Mouse (Mus musculus): ENCODE measurements around the gene Cplx3.

Cplx3 gene

DNA sequence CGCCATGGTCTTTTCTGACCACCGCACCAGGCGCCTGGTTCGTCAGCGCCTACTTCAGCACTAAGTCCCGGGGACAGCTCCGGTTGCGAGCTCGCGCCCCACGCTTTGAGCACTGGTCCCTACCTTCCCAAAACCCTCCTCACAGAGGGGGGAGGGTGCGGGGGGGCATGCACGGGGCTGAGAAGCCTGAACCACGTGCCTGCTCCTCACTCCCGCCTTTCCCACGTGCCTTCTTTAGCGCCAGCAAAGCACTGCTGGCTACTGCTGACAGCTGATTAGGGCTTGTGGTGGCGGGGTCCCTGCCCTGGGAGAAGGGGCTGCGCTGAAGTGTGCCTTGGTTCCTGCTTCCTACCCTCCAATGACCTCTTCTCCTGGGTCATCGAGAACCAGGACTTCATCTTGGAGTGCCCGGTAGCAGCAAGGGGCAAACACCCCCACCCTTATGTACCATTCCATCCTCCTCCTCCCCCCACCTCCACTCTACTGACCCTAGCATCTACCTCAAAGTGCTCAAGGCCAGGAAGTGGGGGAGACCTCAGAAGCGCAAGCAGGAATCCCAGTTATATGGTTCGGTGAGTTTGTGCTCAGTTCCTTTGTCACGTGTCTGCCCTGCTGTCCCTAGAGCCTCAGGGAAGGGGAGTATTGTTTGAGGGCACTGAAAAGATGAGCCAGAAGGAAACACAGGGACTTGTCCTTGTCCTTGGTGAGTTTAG is at the start of gene Cplx3:
Gene Cplx3, minus strand, starts transcription at position 143 of the 713 bp plus-strand sequence.
- DNase-seq (ENCODE audit: low spot score) = no peak

DNA sequence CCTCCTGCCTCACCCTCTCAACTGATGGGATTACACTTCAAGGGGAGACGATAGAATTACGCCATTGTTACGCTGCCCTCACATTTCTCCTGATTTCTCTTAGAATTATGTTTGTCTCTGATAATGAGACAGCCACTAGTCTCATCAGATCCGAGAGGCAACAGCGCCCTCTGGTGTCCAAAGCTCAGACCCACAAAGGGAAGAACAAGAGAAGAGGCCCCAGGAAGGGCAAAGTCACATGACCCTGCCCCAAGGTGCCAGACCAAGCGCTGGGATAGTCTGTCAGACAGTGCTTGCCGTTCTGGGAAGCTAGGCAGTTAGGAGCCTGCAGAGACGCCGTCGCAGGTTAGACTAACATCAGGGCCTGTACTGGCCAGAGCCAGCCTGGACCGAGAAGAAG is 49.7 kb upstream of the Cplx3 start:
- peak; percentile 97 for DNase-seq (ENCODE audit: low spot score)

DNA sequence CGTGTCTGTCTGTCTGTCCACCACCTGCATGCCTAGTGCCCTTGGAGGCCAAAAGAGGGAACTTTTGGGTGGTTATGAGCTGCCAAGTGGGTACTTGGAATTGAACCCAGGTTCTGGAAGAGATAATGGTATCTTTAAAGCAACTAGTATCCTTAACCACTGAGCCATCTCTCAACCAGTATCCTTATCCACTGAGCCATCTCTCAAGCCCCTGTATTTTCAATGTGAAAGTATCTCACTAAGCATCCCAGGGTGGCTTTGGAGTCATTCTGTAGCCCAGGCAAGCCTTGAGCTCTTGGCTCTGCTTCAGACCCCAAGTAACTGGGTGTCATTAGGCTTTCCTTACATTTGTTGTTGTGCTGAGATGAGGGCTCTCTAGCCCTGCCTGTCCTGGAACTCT is 48.9 kb upstream of the Cplx3 start:
- no peak for DNase-seq (ENCODE audit: low spot score)

DNA sequence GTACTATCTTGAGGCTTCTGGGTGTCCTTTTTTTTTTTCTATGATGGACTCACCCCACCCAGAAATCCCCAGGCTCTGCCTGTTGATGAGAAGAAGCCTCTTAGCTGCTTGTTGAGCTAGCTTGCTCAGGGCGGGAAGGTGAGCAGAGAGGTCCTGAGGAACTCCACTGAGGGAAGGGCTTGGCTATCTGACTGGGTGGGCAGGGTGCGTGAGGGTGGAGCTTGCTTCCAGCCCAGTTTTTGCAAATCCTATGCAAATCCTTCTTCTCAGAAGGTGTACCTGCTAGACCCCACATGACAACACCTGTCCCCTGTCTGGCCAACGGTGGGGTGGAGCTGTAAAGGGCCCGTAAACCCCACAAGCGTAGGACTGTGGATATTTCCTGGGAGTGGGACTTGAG is 47.2 kb upstream of the Cplx3 start, which contains the start of gene Csk:
Gene Csk, minus strand, starts transcription at position 349 of the 400 bp plus-strand sequence.
- no peak for DNase-seq (ENCODE audit: low spot score)

DNA sequence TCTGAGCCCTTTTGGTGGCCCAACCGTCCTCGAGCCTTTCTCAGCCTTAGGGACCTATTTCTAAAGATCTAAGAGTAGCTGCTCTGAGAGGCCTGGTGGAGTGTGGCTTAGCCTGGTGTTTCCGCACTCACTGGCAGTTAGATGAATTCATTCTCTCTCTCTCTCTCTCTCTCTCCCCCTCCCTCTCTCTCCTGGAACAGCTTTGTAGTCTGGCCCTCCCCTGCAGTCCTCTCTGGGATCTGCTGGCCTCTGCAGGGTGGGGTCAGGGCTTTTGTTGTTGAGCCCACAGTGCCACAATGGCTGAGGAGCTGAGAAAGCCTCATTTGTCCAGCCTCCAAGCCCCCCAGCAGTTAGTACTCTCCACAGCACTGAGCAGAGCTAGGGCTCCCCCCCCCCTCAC is 46.8 kb upstream of the Cplx3 start:
- no peak for DNase-seq (ENCODE audit: low spot score)

DNA sequence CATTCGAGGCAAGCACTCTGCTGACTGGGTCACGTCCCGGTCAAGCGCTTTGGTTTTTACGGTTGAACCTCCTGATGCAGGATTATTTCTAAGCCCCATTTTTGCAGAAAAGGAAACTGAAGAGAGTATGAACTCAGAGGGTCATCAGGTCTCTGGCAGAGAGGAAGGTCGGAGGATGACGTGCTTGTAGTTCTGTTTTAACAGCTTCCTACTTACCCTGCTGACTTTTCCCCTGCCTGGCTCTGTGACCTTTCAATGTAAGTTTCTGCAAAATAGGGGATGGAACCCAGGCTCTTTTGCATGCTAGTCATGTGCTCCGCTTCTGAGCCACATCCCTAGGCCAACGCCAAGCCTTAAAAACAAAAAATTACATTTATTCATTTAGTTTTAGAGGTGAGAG is 46.3 kb upstream of the Cplx3 start:
- no peak for DNase-seq (ENCODE audit: low spot score)

DNA sequence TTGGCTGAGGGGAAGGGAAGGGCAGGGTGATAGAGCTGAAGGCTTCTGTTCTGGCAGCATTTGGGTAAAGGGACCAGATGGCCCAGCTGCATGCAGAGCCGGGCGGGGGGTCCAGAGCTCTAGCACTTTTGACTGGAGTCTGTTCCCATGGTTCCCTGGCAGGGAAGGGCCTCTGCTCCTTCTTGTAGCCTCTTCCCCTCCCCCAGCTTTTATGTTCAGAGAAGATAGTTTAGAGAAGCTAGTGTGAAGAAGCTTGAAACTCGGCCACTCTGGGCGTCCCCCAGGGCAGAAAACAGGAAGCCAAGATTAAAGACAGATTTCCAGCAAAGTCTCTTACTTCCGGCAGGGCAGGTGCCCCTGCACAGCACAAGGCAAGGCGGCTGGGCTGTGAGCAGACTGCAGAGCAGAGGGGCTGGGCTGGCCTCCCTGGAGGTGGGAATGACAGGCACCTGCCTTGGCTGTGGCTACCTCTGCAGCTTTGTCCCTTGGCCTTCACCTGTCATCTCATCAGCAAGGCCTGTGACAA is 44.8 kb upstream of the Cplx3 start:
- no peak for DNase-seq (ENCODE audit: low spot score)

DNA sequence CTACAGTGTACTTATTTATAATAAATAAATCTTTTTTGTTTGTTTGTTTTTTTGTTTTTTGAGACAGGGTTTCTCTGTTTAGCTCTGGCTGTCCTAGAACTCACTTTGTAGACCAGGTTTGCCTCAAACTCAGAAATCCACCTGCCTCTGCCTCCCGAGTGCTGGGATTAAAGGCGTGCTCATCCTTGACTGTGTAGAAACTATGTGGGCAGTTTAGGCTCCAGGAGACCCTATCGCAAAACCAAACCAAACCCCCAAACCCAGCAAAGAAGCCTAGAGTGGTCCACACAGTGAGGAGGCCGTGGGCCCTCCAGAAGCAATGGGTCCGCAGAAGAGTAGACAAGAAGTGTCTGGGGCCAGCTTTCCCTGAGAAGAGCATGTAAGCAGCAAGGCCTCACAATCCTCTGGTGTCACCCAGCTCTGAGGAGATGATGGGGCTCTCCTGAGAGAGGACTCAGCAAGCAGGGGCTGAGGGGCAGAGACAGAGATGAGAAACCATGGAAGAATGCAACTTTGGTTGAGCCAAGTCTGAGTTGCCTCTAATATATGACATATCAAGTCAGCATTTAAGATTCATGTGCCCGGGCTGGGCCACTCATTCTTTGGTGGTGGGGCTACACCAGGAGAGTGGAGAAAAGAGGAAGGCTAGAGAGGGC is 44.2 kb upstream of the Cplx3 start:
- no peak for DNase-seq (ENCODE audit: low spot score)

DNA sequence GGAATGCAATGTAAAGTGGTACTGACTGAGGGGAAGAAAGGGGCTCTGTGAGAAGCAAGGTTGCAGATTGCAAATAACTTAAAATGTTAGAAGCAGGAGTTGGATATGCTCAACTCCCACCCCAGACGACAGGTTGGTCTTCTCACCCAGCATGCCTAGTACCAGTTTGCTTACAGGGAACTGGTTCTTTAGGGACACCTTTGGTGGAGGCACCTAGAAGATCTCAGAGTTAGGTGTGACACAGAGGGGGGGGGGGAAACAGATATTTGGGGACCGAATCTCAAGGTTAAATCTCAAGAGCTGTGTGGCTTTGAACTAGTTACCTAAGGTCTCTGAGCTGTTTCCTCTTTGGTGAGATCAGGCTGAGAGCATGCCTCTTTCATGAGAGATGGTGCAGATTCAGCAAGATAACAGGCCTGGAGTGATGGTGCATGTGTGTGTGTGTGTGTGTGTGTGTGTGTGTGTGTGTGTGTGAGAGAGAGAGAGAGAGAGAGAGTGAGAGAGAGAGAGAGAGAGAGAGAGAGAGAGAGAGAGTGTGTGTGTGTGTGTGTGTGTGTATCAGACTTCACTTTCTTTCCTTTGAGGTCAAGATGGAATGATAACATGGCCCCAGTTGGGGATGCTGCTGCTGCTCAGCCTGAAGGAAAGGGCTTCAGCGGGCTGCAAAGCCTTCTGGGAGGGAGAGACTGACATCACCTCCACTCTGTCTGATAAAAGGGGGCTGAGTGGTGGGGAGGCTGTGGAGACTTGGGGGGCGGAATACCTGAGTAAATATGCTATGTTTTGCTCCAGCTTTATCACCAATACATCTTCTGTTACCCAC is 41.4 kb upstream of the Cplx3 start:
- DNase-seq (ENCODE audit: low spot score) = no peak

DNA sequence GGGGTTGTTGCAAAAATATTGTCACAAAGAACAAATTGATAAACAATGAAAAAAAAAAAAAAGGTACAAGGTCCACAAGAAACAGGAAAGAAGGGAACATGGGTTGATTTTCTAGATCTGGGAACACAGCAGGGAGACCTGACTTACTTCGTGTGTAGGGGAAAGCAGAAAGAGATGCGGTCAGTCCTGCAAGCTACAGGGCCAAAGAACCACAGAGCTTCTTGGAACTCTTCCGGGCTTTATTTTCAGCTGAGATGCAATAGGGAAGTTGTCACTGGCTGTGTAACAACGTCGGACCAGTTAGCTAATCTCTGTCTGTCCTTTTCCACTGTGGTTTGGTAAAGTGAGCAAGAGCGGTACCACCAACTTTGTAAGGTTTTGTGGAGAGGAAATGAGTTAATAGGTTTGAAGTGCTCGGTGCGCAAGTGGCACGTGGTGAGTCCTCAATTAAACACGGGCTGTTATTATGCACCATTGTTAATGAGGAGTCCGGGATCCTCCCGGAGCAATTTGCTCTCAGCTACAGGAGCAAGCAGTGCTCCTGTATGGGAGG is 40.5 kb upstream of the Cplx3 start:
- DNase-seq (ENCODE audit: low spot score) = no peak

DNA sequence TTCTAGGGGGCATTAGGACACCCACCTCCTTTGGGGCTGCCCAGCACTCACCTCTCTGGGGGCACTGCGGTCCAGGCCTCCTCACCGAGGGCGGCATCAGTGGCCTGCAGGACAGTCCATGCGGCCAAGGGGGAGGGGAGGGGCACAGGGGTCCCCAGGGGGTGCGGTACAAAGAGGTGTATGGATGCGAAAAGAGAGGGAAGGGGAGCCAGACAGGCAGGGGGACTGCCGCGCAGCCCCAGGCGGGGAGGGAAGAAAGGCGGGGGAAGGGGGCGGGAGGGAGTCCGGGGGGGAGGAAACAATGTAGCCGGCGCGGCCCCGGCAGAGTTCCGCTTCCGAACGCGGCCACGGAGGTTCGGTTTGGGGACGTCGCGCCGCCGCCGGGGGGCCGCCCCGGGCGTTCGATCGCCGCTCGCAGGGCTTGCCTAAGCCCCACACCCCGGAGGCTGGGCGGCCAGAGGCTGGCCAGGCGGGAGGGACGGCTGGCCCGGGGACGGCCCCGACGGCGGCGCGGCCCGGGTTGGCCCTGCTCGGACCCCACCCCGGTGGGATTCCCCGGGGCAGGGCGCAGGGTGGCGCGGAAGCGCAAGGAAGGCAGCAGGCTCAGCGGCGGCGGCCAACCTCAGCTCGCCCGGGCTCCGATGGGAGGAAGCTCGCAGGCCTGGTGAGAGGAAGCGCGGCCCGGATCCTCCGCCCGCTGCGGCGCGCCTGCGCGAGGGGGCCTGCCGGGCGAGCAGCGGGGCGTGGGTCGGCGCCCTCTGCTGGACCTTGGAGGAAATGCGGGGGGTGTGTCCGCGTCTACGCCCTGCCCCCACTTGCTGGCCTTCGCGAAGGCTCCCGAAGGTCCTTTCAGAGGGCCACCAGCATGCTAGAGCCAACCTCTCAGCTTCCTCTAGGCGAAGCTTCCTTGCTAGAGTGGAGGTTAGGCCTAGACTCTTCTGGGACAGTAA is 39.1 kb upstream of the Cplx3 start:
- DNase-seq (ENCODE audit: low spot score) = peak; percentile 84

DNA sequence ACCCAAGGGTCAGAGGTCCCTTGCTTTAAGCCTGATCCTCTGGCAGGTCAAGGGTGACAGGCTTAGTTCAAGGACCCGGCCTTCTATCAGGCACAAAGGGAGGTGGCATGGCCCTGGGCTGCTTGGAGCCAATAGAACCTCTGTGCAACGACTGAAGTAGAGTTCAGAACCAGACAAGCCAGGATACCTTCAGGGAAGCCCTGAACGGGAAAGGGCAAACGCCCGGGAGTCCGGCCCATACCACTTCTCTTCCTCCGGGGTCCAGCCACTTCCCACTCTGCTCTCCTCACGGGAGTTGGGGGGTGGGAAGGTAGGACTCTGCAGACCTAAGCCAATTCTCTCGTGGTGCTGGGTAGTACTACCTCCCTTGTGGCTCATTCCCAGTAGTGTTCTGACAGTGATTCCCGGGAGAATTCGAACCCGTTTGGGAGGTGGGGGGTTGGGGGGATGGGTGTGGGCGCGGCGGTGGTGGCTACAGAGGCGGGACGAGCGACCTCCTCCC is 38.4 kb upstream of the Cplx3 start:
- peak; percentile 34 for DNase-seq (ENCODE audit: low spot score)

DNA sequence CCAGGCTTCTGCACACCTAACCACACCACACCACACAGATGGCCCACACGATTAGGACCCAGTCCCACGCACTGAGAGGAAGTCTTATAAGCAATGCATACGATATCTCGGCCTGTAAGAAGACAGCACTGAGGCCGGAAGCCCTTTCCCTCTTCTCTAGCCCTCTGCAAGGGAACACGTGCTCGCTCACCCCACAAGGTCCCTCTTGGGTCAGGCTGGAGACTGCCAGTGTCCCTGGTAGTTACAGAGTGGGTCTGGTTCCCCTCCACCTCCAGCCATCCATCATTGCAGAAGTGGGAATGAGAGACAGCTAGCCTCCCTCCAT is 37.7 kb upstream of the Cplx3 start:
- peak; percentile 64 for DNase-seq (ENCODE audit: low spot score)

DNA sequence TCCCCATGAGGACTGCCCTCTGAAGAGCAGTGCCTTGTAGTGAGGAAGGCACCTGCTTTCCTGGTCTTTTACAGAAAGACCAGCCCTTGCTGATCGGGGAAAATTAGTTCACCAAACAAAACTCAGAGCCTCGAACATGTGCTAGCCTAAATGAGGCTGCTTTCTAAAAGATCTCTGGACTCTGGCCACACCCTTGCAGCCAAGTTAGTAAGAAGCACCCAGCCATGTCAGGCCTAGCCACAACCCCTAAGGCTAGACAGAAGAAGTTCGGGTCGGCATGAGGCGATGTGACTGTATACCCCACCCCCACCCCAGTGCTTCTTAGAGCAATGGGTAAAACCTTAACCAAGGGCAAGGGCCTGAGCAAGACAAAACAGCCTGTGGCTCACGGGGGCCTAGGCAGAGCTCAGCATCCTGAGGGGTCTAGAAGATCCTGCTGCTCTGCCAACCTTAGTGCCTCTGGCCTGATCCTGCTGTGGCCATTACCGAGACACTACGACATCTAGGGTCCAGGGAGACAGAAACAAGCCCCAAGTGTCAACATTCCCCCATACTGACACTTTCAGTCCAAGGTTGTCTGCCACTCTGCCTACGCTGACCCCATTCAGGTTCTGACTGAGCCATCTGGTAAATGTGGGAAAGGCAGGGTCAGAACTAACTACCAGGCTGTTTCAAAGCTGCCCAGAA is 37.2 kb upstream of the Cplx3 start:
- DNase-seq (ENCODE audit: low spot score) = no peak

DNA sequence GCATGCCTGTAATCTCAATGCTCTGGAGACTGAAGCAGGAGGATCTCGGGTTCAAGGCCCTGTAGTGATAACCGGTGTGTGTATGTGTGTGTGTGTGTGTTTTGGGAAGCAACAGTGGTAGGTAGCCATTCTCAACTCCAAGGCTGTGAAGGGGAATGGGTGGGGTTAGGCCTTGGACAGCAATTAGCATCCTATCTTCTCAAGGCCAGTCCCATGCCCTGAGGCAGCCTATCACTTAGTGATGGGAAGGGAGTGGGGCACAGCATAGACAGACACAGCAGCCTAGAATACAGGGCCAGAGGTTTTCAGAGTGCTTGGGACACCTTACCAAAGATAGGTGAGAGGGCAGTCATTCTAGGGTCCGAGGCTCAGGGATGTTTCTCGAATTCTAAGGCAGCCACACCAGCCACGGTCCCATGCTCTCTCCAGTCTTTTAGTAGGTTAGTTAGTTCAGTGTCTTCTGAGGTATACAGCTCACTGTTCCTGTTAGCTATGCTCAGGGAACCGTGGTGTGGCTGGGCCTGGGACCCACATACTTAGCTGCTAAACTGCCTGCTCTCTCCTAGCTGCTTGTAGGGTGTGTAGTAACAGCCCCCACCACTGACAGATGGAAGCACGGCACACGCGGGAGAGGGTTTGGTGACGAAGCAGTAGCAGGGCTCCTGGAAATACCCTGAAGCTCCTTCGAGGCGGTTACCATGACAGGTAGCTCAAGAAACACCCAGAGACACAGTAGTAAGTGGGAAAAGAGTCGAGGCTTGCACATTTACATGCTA is 35.9 kb upstream of the Cplx3 start:
- DNase-seq (ENCODE audit: low spot score) = no peak

DNA sequence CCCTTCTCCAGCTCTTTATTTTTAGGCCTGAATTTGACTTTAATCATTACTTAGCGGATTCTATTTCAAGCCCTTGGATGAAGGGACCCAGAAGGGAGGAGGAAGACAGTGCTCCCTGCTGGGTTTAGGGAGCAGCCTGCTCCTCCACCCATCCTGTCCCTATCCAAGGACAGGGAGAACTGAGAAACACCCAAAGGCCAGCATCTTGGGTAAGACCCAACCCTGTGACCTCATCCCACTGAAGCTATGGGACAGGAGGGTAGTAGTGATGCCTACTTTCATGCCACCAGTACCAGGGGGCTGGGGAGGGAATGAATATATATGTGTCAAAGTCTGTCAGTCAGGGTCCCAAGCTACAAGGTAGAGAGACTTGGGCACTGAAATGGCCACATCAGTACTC is 34.9 kb upstream of the Cplx3 start:
- no peak for DNase-seq (ENCODE audit: low spot score)

DNA sequence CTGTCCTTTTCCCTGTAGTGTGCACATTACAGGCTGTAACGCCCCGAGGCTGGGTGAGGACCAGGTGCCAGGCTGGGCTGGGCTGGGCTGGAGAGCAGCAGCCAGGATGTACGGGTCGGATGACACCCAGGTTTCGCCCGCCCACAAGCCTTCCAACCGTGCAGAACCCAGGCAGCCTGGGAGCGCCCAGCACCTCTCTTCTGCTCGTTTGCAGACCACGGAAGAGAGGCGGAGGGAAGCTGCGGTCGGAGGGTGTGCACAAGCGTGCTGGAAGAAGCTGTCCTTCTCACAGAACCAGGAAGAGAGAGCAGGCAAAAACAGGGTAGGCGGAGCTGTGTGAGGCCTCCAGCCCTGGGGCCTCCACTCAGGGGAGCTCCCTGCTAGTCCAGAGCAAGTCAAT is 34.3 kb upstream of the Cplx3 start:
- peak; percentile 40 for DNase-seq (ENCODE audit: low spot score)

DNA sequence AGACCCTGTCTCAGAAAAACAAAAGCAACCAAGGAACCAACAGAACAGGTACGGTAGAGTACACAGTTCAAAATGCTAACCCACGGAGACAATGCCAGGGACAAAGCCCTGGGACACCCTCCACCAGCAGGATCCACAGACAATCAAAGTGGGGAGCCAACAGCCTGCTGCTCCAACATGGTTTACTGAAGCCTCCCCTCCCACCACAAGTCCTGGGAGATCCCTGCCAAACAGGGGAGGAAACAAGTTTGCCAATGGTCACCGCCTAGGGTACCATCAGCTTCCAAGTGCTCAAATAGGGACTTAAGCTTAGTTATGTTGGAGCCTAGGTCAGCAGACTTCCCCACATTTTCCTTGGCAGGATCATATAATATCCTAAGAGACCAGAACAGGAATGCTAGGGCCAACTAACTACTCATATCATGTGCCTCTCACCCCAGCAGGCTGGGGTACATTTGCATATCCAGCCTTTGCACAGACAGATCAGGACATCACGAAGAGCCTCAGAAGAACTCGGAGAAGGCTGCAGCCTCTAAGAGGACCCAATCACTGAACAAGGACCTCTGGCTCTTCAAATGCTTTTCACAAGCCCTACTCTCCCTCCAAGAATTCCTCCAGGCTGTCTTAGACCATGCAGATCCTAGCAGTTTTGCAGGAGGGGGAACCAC is 33.7 kb upstream of the Cplx3 start:
- DNase-seq (ENCODE audit: low spot score) = no peak

Data from c-Kit-positive CD71-positive TER-119-positive erythroid progenitor cells, embryonic 14.5 days (primary cell).